Mouse (Mus musculus) ES-E14 (cell line): ENCODE data around the gene Dnah3. TPM values are rescaled to one million over a fixed set of nuclear protein-coding genes. Genes with fewer than 3 reads are reported as not detected.

ENCODE experiments used
- DNase-seq: peaks from one replicate; pipeline ENCODE4 v3.0.0-alpha.2; 2013; ENCODE audit warnings: low read depth, low spot score
- H3K27ac ChIP-seq: 2 replicates; pipeline ENCODE4 v1.5.1; 2012; ENCODE audit warnings: low read depth, mild to moderate bottlenecking, low read length, moderate library complexity, mixed read lengths; ENCODE audit not compliant: poor library complexity, insufficient read depth, severe bottlenecking
- H3K36me3 ChIP-seq: 2 replicates; pipeline ENCODE4 v1.6.1; 2012; ENCODE audit warnings: mild to moderate bottlenecking, low read length, moderate library complexity, mixed read lengths; ENCODE audit not compliant: control insufficient read depth, poor library complexity, insufficient read depth, severe bottlenecking
- H3K4me1 ChIP-seq, 2 experiments: fragments of 150-350 bp in 1 of 2; sonication (generic) in 1 of 2; 2 replicates each; pipeline ENCODE4 v1.6.1; 2012; ENCODE audit warnings: low read length in 2 of 2, mild to moderate bottlenecking in 1 of 2, mixed read lengths in 1 of 2; ENCODE audit not compliant: control insufficient read depth in 2 of 2, insufficient read depth in 2 of 2, poor library complexity in 1 of 2
- H3K4me3 ChIP-seq, 2 experiments: fragments of 150-350 bp in 1 of 2; sonication (generic) in 1 of 2; 2 replicates each; pipeline ENCODE4 v1.5.1; 2012; ENCODE audit warnings: low read length in 2 of 2, low read depth in 1 of 2, mild to moderate bottlenecking in 1 of 2, mixed read lengths in 1 of 2; ENCODE audit not compliant: insufficient read depth in 1 of 2, poor library complexity in 1 of 2, severe bottlenecking in 1 of 2
- H3K9ac ChIP-seq: 2 replicates; pipeline ENCODE4 v1.6.1; 2012; ENCODE audit warnings: low read depth, mild to moderate bottlenecking, low read length, mixed read lengths; ENCODE audit not compliant: poor library complexity, insufficient read depth, severe bottlenecking
- H3K9me3 ChIP-seq: fragments of 150-350 bp; sonication (generic); 2 replicates; pipeline ENCODE4 v1.6.1; 2012; ENCODE audit warnings: low read depth, mild to moderate bottlenecking, low read length; ENCODE audit not compliant: control insufficient read depth, insufficient read depth
- CHD2 ChIP-seq: IDR thresholded peaks from 2 replicates; pipeline ENCODE4 v1.6.1; 2014; ENCODE audit warnings: mild to moderate bottlenecking, low read depth, low read length, inconsistent platforms
- HCFC1 ChIP-seq: IDR thresholded peaks from 2 replicates; pipeline ENCODE4 v1.6.1; 2012; ENCODE audit warnings: low read length, inconsistent platforms, borderline replicate concordance; ENCODE audit not compliant: insufficient read depth
- MAFK ChIP-seq: IDR thresholded peaks from 2 replicates; pipeline ENCODE4 v1.6.1; 2014; ENCODE audit warnings: mild to moderate bottlenecking, low read depth, low read length, inconsistent platforms; ENCODE audit not compliant: insufficient read depth
- ZC3H11A ChIP-seq: IDR thresholded peaks from 2 replicates; pipeline ENCODE4 v1.6.1; 2012; ENCODE audit warnings: low read depth, mild to moderate bottlenecking, inconsistent platforms, low read length, borderline replicate concordance
- ZNF384 ChIP-seq: IDR thresholded peaks from 2 replicates; pipeline ENCODE4 v1.6.1; 2012; ENCODE audit warnings: low read depth, low read length, inconsistent platforms
- in situ Hi-C, 2 experiments: fragments of 600-800 bp; cut with MboI; formaldehyde crosslinking; loops; one replicate each; pipeline ENCODE4 v1.15.1; 2025; ENCODE audit warnings: low sequenced_read_pairs in 2 of 2, inconsistent platforms in 1 of 2; ENCODE audit not compliant: unreplicated experiment in 2 of 2
- total RNA-seq: library from RNA; depleted of rRNA; stranded (reverse); fragments of 300-350 nt; gene quantifications from 2 replicates; pipeline ENCODE4 v1.2.3, GENCODE M21; 2012

Dnah3 gene
- total RNA-seq, 1 experiment: not detected

GRCm38 (mm10) chr7:120050447-120050846 lies 44.6 kb downstream of the Dnah3 start:
- DNase-seq: no peak
- in situ Hi-C loops: no loop called here
- Histone ChIP-seq H3K9ac (no peak overlapping the region), H3K36me3 (no peaks in the 10 kb centered on the region), H3K27ac (no peak overlapping the region), H3K9me3 (no peaks in the 10 kb centered on the region), H3K4me3 (no peak overlapping the region), H3K4me1 (no peaks in the 10 kb centered on the region)
- TF ChIP-seq CHD2 (no peak), ZNF384 (no peak), MAFK (no peak), ZC3H11A (no peak), HCFC1 (no peak)

- no peaks in the 10 kb centered on the region for H3K9me3 ChIP-seq
- peak; percentile 16 for DNase-seq
- H3K9ac ChIP-seq: no peak overlapping the region
- no peaks in the 10 kb centered on the region for H3K36me3 ChIP-seq
- in situ Hi-C loops: loop anchor here in 1 of 2 experiments (10.0 kb wide), 1 partner anchor 199 kb away; no protein-coding TSS in a partner anchor
- no peak overlapping the region for H3K4me3 ChIP-seq
- TF ChIP-seq MAFK (no peak), ZC3H11A (peak; percentile 87; the same call in 1 of the 2 replicates)
- no peak overlapping the region for H3K27ac ChIP-seq
- no peaks in the 10 kb centered on the region for H3K4me1 ChIP-seq
Observed at GRCm38 (mm10) chr7:120043990-120044389, 51.1 kb downstream of the Dnah3 start.

- TF ChIP-seq CHD2: no peak
- TF ChIP-seq ZC3H11A: no peak
- TF ChIP-seq ZNF384: no peak
- TF ChIP-seq HCFC1: no peak
- TF ChIP-seq MAFK: no peak
- H3K4me3 ChIP-seq: no peak overlapping the region
- no peak for DNase-seq
- no peaks in the 10 kb centered on the region for H3K9me3 ChIP-seq
- H3K9ac ChIP-seq: no peak overlapping the region
- no peaks in the 10 kb centered on the region for H3K36me3 ChIP-seq
- H3K27ac ChIP-seq: no peak overlapping the region
- H3K4me1 ChIP-seq: no peaks in the 10 kb centered on the region
- in situ Hi-C loops: no loop called here
Observed at GRCm38 (mm10) chr7:120036422-120036821, 58.7 kb downstream of the Dnah3 start.

GRCm38 (mm10) chr7:120034996-120035395 lies 60.1 kb downstream of the Dnah3 start:
- Histone ChIP-seq H3K36me3 (no peaks in the 10 kb centered on the region), H3K4me1 (no peaks in the 10 kb centered on the region), H3K9me3 (no peaks in the 10 kb centered on the region), H3K27ac (no peak overlapping the region), H3K9ac (no peak overlapping the region), H3K4me3 (no peak overlapping the region)
- TF ChIP-seq ZC3H11A (no peak), ZNF384 (no peak), MAFK (no peak), HCFC1 (no peak), CHD2 (no peak)
- in situ Hi-C loops: no loop called here
- DNase-seq: no peak

GRCm38 (mm10) chr7:120034566-120034965 lies 60.5 kb downstream of the Dnah3 start:
- H3K27ac ChIP-seq: no peak overlapping the region
- TF ChIP-seq MAFK (no peak), ZNF384 (no peak), ZC3H11A (no peak), CHD2 (no peak), HCFC1 (no peak)
- H3K9me3 ChIP-seq: no peaks in the 10 kb centered on the region
- in situ Hi-C loops: no loop called here
- no peak for DNase-seq
- H3K4me1 ChIP-seq: no peaks in the 10 kb centered on the region
- no peak overlapping the region for H3K9ac ChIP-seq
- no peaks in the 10 kb centered on the region for H3K36me3 ChIP-seq
- H3K4me3 ChIP-seq: no peak overlapping the region
